Mouse (Mus musculus) ovary, postnatal 36 days (tissue): ENCODE results near the gene Rreb1.

Source experiments
- DNase-seq: peaks from one replicate; pipeline ENCODE4 v3.0.0; 2022; ENCODE audit warnings: low spot score, mixed read lengths

The Rreb1 gene

GRCm38 (mm10) chr13:37778147-37778593, at the start of gene Rreb1:
Gene Rreb1, plus strand, starts transcription at chr13:37778400.
- DNase-seq: peak; percentile 57

GRCm38 (mm10) chr13:37728551-37728950, 49.6 kb upstream of the Rreb1 start:
- no peak for DNase-seq

GRCm38 (mm10) chr13:37731914-37732693, 46.1 kb upstream of the Rreb1 start:
- no peak for DNase-seq

- DNase-seq: no peak
These were observed 43.7 kb upstream of the Rreb1 start for GRCm38 (mm10) chr13:37734501-37734900.

GRCm38 (mm10) chr13:37740111-37740510, 38.1 kb upstream of the Rreb1 start:
- no peak for DNase-seq

GRCm38 (mm10) chr13:37740752-37741151, 37.4 kb upstream of the Rreb1 start:
- no peak for DNase-seq

GRCm38 (mm10) chr13:37742248-37742647, 36.0 kb upstream of the Rreb1 start:
- DNase-seq: no peak

- no peak for DNase-seq
These were observed 30.7 kb upstream of the Rreb1 start for GRCm38 (mm10) chr13:37747504-37747903.

- DNase-seq: no peak
These were observed 28.7 kb upstream of the Rreb1 start for GRCm38 (mm10) chr13:37749485-37749884.

GRCm38 (mm10) chr13:37751154-37751950, 26.8 kb upstream of the Rreb1 start:
- no peak for DNase-seq

GRCm38 (mm10) chr13:37759341-37760012, 18.7 kb upstream of the Rreb1 start:
- DNase-seq: peak; percentile 23

- DNase-seq: no peak
These were observed 18.2 kb upstream of the Rreb1 start for GRCm38 (mm10) chr13:37760013-37760342.

GRCm38 (mm10) chr13:37760373-37760772, 17.8 kb upstream of the Rreb1 start:
- DNase-seq: no peak

GRCm38 (mm10) chr13:37760957-37761941, 17.0 kb upstream of the Rreb1 start:
- DNase-seq: no peak

GRCm38 (mm10) chr13:37763800-37764407, 14.3 kb upstream of the Rreb1 start:
- DNase-seq: no peak

GRCm38 (mm10) chr13:37769777-37770176, 8.4 kb upstream of the Rreb1 start:
- no peak for DNase-seq

- DNase-seq: no peak
These were observed 4.7 kb upstream of the Rreb1 start for GRCm38 (mm10) chr13:37773476-37773875.

- no peak for DNase-seq
These were observed 1.5 kb upstream of the Rreb1 start for GRCm38 (mm10) chr13:37776675-37777074.

GRCm38 (mm10) chr13:37777351-37778146, 651 bp upstream of the Rreb1 start:
- no peak for DNase-seq

- peak; percentile 37 for DNase-seq
These were observed 513 bp downstream of the Rreb1 start for GRCm38 (mm10) chr13:37778594-37779231.
